Mouse (Mus musculus) Patski (cell line): Measurements from ENCODE around the gene Serpina1b. TPM values are rescaled to one million over a fixed set of nuclear protein-coding genes. Genes with fewer than 3 reads are reported as not detected.
"Not testable (repeated sequence)": the region's sequence is repeated elsewhere in the genome, so short reads cannot be mapped to it uniquely, and the experiment has no call there.

ENCODE experiments used
- ATAC-seq: fragments of 100-300 bp; one replicate; pipeline ENCODE4 v1.8.0; 2021
- CTCF ChIA-PET: fragments of 350-600 bp; sonication (Branson Sonifier 250); formaldehyde crosslinking; loops from one replicate; lab custom pipeline; 2022; ENCODE audit warnings: inconsistent platforms; lab: Charles Lee
- POLR2A ChIA-PET: fragments of 350-600 bp; sonication (Branson Sonifier 250); formaldehyde crosslinking; loops from one replicate; lab custom pipeline; 2022; ENCODE audit warnings: antibody characterized with exemption, inconsistent platforms; lab: Charles Lee
- DNase-seq: peaks from one replicate; pipeline ENCODE4 v3.0.0-alpha.2; 2011; ENCODE audit warnings: low read depth, low spot score
- H3K27me3 ChIP-seq: fragments of 371-371 bp; one replicate; pipeline ENCODE4 v1.5.1; 2021
- CTCF ChIP-seq: fragments of 100-300 bp; IDR thresholded peaks from one replicate; pipeline ENCODE4 v1.5.1; 2021
- in situ Hi-C: fragments of 300-500 bp; cut with MboI; formaldehyde crosslinking; loops from 3 replicates; pipeline ENCODE4 v1.11.1; 2018; ENCODE audit warnings: low pct_unique_long_range_greater_than_20kb, mixed read lengths
- polyA plus RNA-seq: library from polyadenylated mRNA; unstranded; gene quantifications from one replicate; pipeline ENCODE4 v1.2.3, GENCODE M21; 2021

Serpina1b gene
- 0.50 TPM for polyA plus RNA-seq

GRCm38 (mm10) chr12:103830273-103830672 is at the start of gene Serpina1b:
Gene Serpina1b, minus strand, starts transcription at chr12:103830373.
- in situ Hi-C loops, ATAC-seq, H3K27me3 ChIP-seq, DNase-seq, POLR2A ChIA-PET, CTCF ChIA-PET: not testable (repeated sequence)

- ATAC-seq, CTCF ChIA-PET, H3K27me3 ChIP-seq, in situ Hi-C loops, POLR2A ChIA-PET, DNase-seq: not testable (repeated sequence)
These were observed 36.7 kb upstream of the Serpina1b start for GRCm38 (mm10) chr12:103866873-103867272.

GRCm38 (mm10) chr12:103863101-103863974 is 33.2 kb upstream of the Serpina1b start, which contains the start of gene Serpina1a:
Gene Serpina1a, minus strand, starts transcription at chr12:103863562.
- H3K27me3 ChIP-seq, POLR2A ChIA-PET, ATAC-seq, CTCF ChIA-PET, DNase-seq, in situ Hi-C loops: not testable (repeated sequence)

GRCm38 (mm10) chr12:103860976-103861375 is 30.8 kb upstream of the Serpina1b start:
- POLR2A ChIA-PET = no interaction called here
- ATAC-seq (no peak), DNase-seq (no peak)
- H3K27me3 ChIP-seq = no peaks in the 10 kb centered on the region
- CTCF ChIA-PET = no interaction called here
- no peak for TF ChIP-seq CTCF
- in situ Hi-C loops = no loop called here

DNA sequence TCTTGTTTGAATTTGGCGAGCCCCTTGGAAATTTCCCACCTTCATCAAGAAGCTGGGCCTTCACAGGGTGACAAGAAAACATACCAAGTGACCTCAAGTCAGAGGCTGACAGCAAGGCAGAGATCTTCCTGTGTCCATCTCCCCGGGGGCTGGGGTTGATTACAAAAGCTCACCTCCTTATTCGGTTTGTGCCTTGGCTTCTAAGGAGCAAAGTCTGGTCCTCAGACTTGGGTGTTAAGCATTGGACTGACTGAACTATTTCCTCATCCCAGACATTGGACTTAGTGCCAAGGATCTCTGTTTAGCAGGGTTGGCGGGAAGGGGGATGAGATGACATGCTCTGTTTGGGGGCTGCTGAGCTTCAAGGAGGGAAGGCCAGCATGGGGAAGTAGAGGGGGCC is 30.4 kb upstream of the Serpina1b start:
- DNase-seq, in situ Hi-C loops, H3K27me3 ChIP-seq, CTCF ChIA-PET, POLR2A ChIA-PET, ATAC-seq: not testable (repeated sequence)

DNA sequence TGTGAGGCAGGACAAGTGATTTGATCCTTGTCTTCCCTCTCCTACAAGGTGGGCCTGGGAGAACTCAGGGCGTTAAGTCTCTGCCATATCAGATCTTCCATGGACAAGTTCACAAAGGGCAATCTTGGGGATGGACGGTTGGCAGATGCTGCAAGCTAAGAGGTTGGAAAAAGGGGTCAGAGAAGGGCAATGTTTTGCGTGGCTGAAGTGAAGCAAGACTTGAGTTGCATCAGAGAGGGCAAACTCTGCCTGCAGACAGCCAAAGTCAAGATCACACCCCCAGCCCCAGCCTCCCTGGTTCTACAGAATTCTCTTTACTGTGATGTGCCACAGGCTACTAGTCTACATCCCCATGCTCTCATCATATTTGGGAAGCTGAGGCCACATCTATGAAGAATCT is 29.4 kb upstream of the Serpina1b start:
- in situ Hi-C loops, DNase-seq, CTCF ChIA-PET, ATAC-seq, POLR2A ChIA-PET, H3K27me3 ChIP-seq: not testable (repeated sequence)

DNA sequence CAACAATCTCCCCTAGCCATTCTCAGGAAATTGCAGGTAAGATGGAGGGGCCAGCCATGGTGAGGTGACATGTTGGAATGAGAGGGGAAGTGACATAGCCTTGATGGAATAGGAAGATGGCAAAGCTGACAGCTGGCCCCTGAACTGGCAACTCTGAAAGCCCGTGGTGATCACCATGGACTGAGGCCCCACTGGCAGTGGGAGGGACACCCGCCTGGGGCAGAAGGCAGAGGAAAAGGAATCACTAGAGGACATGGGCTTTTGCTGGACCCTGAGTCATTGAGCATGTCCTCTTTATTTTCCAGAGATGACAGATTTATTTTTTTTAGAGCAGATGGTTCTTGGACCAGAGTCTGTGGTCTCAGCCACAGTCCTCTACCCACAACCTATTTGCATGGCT is 22.9 kb upstream of the Serpina1b start:
- DNase-seq, POLR2A ChIA-PET, CTCF ChIA-PET, H3K27me3 ChIP-seq, ATAC-seq, in situ Hi-C loops: not testable (repeated sequence)

- CTCF ChIA-PET, DNase-seq, ATAC-seq, POLR2A ChIA-PET, H3K27me3 ChIP-seq, in situ Hi-C loops: not testable (repeated sequence)
These were observed 2.4 kb downstream of the Serpina1b start for GRCm38 (mm10) chr12:103827661-103828372.

DNA sequence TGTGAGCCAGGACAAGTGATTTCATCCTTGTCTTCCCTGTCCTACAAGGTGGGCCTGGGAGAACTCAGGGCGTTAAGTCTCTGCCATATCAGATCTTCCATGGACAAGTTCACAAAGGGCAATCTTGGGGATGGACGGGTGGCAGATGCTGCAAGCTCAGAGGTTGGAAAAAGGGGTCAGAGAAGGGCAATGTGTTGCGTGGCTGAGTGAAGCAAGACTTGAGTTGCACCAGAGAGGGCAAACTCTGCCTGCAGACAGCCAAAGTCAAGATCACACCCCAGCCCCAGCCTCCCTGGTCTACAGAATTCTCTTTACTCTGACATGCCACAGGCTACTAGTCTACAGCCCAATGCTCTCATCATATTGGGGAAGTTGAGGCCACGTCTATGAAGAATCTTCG is 6.3 kb downstream of the Serpina1b start:
- ATAC-seq, H3K27me3 ChIP-seq, in situ Hi-C loops, POLR2A ChIA-PET, CTCF ChIA-PET, DNase-seq: not testable (repeated sequence)

DNA sequence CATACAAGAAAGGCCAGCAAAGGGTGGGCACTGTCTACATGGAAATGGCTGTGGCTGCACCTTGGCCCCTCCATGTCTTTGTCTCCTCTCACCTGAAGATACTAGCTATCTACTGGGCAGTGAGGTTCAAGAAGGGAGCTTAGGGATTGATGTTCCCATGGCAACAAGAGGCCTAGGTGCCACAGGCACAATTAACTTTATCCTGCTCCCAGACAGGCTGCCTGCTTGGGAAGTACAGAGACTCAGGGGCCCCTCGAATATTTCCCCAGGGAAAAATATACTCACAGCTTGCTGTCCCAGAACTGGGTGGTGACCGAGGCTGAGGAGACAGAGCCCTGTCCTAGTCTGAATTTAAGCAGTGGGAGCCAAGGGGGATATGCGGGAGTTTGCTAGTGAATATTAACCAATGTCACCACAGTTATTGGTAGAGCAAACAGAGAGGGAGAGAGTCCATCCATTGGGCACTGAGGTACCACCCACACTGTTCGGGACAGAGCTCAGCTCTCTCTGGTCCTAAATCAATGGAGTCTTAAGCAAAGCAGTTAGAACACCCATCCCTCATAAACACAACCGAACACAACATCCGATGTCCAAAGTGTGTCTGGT is 56.8 kb downstream of the Serpina1b start, which contains the start of gene Serpina1d:
Serpina1d (minus strand) TSS at position 347 of the 606 bp plus-strand sequence.
- in situ Hi-C loops, DNase-seq, CTCF ChIA-PET, ATAC-seq, POLR2A ChIA-PET, H3K27me3 ChIP-seq: not testable (repeated sequence)

- POLR2A ChIA-PET = not testable (repeated sequence)
These were observed 59.6 kb downstream of the Serpina1b start for GRCm38 (mm10) chr12:103770597-103770996.

DNA sequence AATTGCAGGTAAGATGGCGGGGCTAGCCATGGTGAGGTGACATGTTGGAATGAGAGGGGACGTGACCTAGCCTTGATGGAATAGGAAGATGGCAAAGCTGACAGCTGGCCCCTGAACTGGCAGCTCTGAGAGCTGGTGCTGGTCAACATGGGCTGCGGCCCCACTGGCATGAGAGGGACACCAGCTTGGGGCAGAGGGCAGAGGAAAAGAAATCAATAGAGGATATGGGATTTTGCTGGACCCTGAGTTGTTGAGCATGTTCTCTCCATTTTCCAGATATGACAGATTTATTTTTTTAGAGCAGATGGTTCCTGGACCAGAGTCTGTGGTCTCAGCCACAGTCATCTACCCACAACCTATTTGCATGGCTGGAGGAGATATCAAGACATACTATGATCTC is 67.1 kb downstream of the Serpina1b start:
- DNase-seq, POLR2A ChIA-PET, ATAC-seq: not testable (repeated sequence)

More at GRCm38 (mm10) chr12:103770597-103770996, 59.6 kb downstream of the Serpina1b start:
- in situ Hi-C loops, DNase-seq, CTCF ChIA-PET, ATAC-seq, H3K27me3 ChIP-seq: not testable (repeated sequence)

GRCm38 (mm10) chr12:103760316-103760715 is 69.9 kb downstream of the Serpina1b start:
- DNase-seq, POLR2A ChIA-PET, in situ Hi-C loops, CTCF ChIA-PET, ATAC-seq, H3K27me3 ChIP-seq: not testable (repeated sequence)

More for the DNA sequence above, 67.1 kb downstream of the Serpina1b start:
- CTCF ChIA-PET, H3K27me3 ChIP-seq, in situ Hi-C loops: not testable (repeated sequence)

GRCm38 (mm10) chr12:103745957-103746356 is 84.2 kb downstream of the Serpina1b start:
- in situ Hi-C loops, H3K27me3 ChIP-seq, POLR2A ChIA-PET, CTCF ChIA-PET, DNase-seq, ATAC-seq: not testable (repeated sequence)
